Mouse (Mus musculus) yolk sac, embryonic 10.5 days (tissue): ENCODE data around the gene Dtx3l.
"Not testable (repeated sequence)": the region's sequence is repeated elsewhere in the genome, so short reads cannot be mapped to it uniquely, and the experiment has no call there.

Experiments used
- DNase-seq: peaks from one replicate; pipeline ENCODE4 v3.0.0-alpha.2; 2017; ENCODE audit warnings: low spot score

Dtx3l gene

GRCm38 (mm10) chr16:35938211-35939151 is at the start of gene Dtx3l, which contains the start of gene Parp9:
Gene Dtx3l, minus strand, starts transcription at chr16:35939151.
Gene Parp9, plus strand, starts transcription at chr16:35938470.
- DNase-seq, result peak; percentile 38

- no peak for DNase-seq
Measured at GRCm38 (mm10) chr16:35987930-35988329, 49.0 kb upstream of the Dtx3l start.

GRCm38 (mm10) chr16:35984471-35984870 is 45.5 kb upstream of the Dtx3l start:
- no peak for DNase-seq

GRCm38 (mm10) chr16:35983517-35984101 is 44.7 kb upstream of the Dtx3l start:
- peak; percentile 51 for DNase-seq

- DNase-seq, result peak; percentile 91
Measured at GRCm38 (mm10) chr16:35982902-35983516, 44.1 kb upstream of the Dtx3l start.

- DNase-seq, result no peak
Measured at GRCm38 (mm10) chr16:35982506-35982901, 43.6 kb upstream of the Dtx3l start.

- DNase-seq, result peak; percentile 100
Measured at GRCm38 (mm10) chr16:35981363-35981821, 42.4 kb upstream of the Dtx3l start.

GRCm38 (mm10) chr16:35978450-35978849 is 39.5 kb upstream of the Dtx3l start, which contains the start of gene Kpna1:
Gene Kpna1, plus strand, starts transcription at chr16:35978750.
- DNase-seq, result not testable (repeated sequence)

- DNase-seq, result no peak
Measured at GRCm38 (mm10) chr16:35974021-35974420, 35.1 kb upstream of the Dtx3l start.

GRCm38 (mm10) chr16:35968149-35968548 is 29.2 kb upstream of the Dtx3l start:
- DNase-seq, result no peak

- no peak for DNase-seq
Measured at GRCm38 (mm10) chr16:35967319-35967718, 28.4 kb upstream of the Dtx3l start.

- no peak for DNase-seq
Measured at GRCm38 (mm10) chr16:35966411-35967115, 27.6 kb upstream of the Dtx3l start.

GRCm38 (mm10) chr16:35965991-35966390 is 27.0 kb upstream of the Dtx3l start:
- DNase-seq, result not testable (repeated sequence)

- no peak for DNase-seq
Measured at GRCm38 (mm10) chr16:35952628-35953130, 13.7 kb upstream of the Dtx3l start.

GRCm38 (mm10) chr16:35951216-35951615 is 12.3 kb upstream of the Dtx3l start:
- DNase-seq, result no peak

- no peak for DNase-seq
Measured at GRCm38 (mm10) chr16:35949264-35949663, 10.3 kb upstream of the Dtx3l start.

GRCm38 (mm10) chr16:35941382-35941781 is 2.4 kb upstream of the Dtx3l start:
- DNase-seq, result no peak

- peak; percentile 72 for DNase-seq
Measured at GRCm38 (mm10) chr16:35939690-35940089, 739 bp upstream of the Dtx3l start.

GRCm38 (mm10) chr16:35939261-35939660 is 310 bp upstream of the Dtx3l start:
- DNase-seq, result peak; percentile 21

- no peak for DNase-seq
Measured at GRCm38 (mm10) chr16:35933181-35933580, 5.8 kb downstream of the Dtx3l start.

- peak; percentile 46 for DNase-seq
Measured at GRCm38 (mm10) chr16:35932179-35933055, 6.5 kb downstream of the Dtx3l start.
